Mouse (Mus musculus): ENCODE measurements around the gene Mdc1.
"Not testable (repeated sequence)": the region's sequence is repeated elsewhere in the genome, so short reads cannot be mapped to it uniquely, and the experiment has no call there.

Gene Mdc1

GRCm38 (mm10) chr17:35822564-35822963, 18.8 kb upstream of the Mdc1 start:
- DNase-seq (ENCODE audit: low read depth, low spot score) = no peak

GRCm38 (mm10) chr17:35822964-35823937, 18.1 kb upstream of the Mdc1 start, which contains the start of gene Flot1:
Flot1 (plus strand) TSS chr17:35823230.
- DNase-seq (ENCODE audit: low read depth, low spot score) = no peak

- no peak for DNase-seq (ENCODE audit: low read depth, low spot score)
Measured at GRCm38 (mm10) chr17:35824402-35824801, 16.9 kb upstream of the Mdc1 start.

- DNase-seq (ENCODE audit: low read depth, low spot score) = no peak
Measured at GRCm38 (mm10) chr17:35825109-35825850, 16.0 kb upstream of the Mdc1 start.

- DNase-seq (ENCODE audit: low read depth, low spot score) = no peak
Measured at GRCm38 (mm10) chr17:35829737-35830136, 11.6 kb upstream of the Mdc1 start.

GRCm38 (mm10) chr17:35832400-35833238, 8.7 kb upstream of the Mdc1 start:
- no peak for DNase-seq (ENCODE audit: low read depth, low spot score)

GRCm38 (mm10) chr17:35833239-35833751, 8.0 kb upstream of the Mdc1 start:
- DNase-seq (ENCODE audit: low read depth, low spot score) = no peak

- DNase-seq (ENCODE audit: low read depth, low spot score) = no peak
Measured at GRCm38 (mm10) chr17:35833894-35834293, 7.4 kb upstream of the Mdc1 start.

- DNase-seq (ENCODE audit: low read depth, low spot score) = no peak
Measured at GRCm38 (mm10) chr17:35834696-35835422, 6.5 kb upstream of the Mdc1 start.

- no peak for DNase-seq (ENCODE audit: low read depth, low spot score)
Measured at GRCm38 (mm10) chr17:35835424-35836140, 5.7 kb upstream of the Mdc1 start.

- no peak for DNase-seq (ENCODE audit: low read depth, low spot score)
Measured at GRCm38 (mm10) chr17:35836178-35836965, 4.9 kb upstream of the Mdc1 start.

- DNase-seq (ENCODE audit: low read depth, low spot score) = peak; percentile 79
Measured at GRCm38 (mm10) chr17:35836991-35837422, 4.3 kb upstream of the Mdc1 start.

- DNase-seq (ENCODE audit: low read depth, low spot score) = no peak
Measured at GRCm38 (mm10) chr17:35837487-35837886, 3.8 kb upstream of the Mdc1 start.

GRCm38 (mm10) chr17:35838122-35838544, 3.2 kb upstream of the Mdc1 start, which contains the start of gene Tubb5:
Tubb5 (minus strand) TSS chr17:35838306.
- peak; percentile 84 for DNase-seq (ENCODE audit: low read depth, low spot score)

GRCm38 (mm10) chr17:35838570-35838969, 2.7 kb upstream of the Mdc1 start:
- DNase-seq (ENCODE audit: low read depth, low spot score) = no peak

- DNase-seq (ENCODE audit: low read depth, low spot score) = not testable (repeated sequence)
Measured at GRCm38 (mm10) chr17:35839002-35839401, 2.3 kb upstream of the Mdc1 start.

- no peak for DNase-seq (ENCODE audit: low read depth, low spot score)
Measured at GRCm38 (mm10) chr17:35840561-35840960, 754 bp upstream of the Mdc1 start.

- no peak for DNase-seq (ENCODE audit: low read depth, low spot score)
Measured at GRCm38 (mm10) chr17:35842006-35842405, 691 bp downstream of the Mdc1 start.

GRCm38 (mm10) chr17:35843514-35843913, 2.2 kb downstream of the Mdc1 start:
- no peak for DNase-seq (ENCODE audit: low read depth, low spot score)
